Mouse (Mus musculus) MEL (cell line): ENCODE results near the gene Garnl3. TPM values are rescaled to one million over a fixed set of nuclear protein-coding genes. Genes with fewer than 3 reads are reported as not detected.

ENCODE experiments used
- DNase-seq: peaks from one replicate; pipeline ENCODE4 v3.0.0; 2011; ENCODE audit warnings: low read depth, low spot score
- H3K27ac ChIP-seq: 2 replicates; pipeline ENCODE4 v1.5.1; 2012; ENCODE audit warnings: low read depth, mild to moderate bottlenecking, control low read depth, low read length, moderate library complexity; ENCODE audit not compliant: control insufficient read depth
- H3K27me3 ChIP-seq, 2 experiments: fragments of 150-350 bp in 1 of 2; sonication (generic) in 1 of 2; 2 replicates each; pipeline ENCODE4 v1.6.1; 2012; ENCODE audit warnings: low read length in 2 of 2, mild to moderate bottlenecking in 2 of 2, improper control_type of control experiment in 1 of 2, moderate library complexity in 1 of 2; ENCODE audit not compliant: insufficient read depth in 2 of 2, control insufficient read depth in 1 of 2
- H3K36me3 ChIP-seq, 2 experiments: 2 replicates each; pipeline ENCODE4 v1.6.1; 2012 to 2014; ENCODE audit warnings: low read length in 2 of 2, improper control_type of control experiment in 1 of 2, inconsistent platforms in 1 of 2, mild to moderate bottlenecking in 1 of 2; ENCODE audit not compliant: insufficient read depth in 2 of 2, control insufficient read depth in 1 of 2
- H3K4me1 ChIP-seq, 2 experiments: fragments of 150-350 bp in 1 of 2; sonication (generic) in 1 of 2; 2 replicates each; pipeline ENCODE4 v1.6.1; 2012; ENCODE audit warnings: low read length in 2 of 2, improper control_type of control experiment in 1 of 2, mild to moderate bottlenecking in 1 of 2; ENCODE audit not compliant: insufficient read depth in 2 of 2, control insufficient read depth in 1 of 2
- H3K4me3 ChIP-seq, 2 experiments: fragments of 150-350 bp in 1 of 2; sonication (generic) in 1 of 2; 2 replicates each; pipeline ENCODE4 v1.5.1; 2012; ENCODE audit warnings: low read depth in 2 of 2, low read length in 2 of 2, mild to moderate bottlenecking in 2 of 2, moderate library complexity in 2 of 2, control low read depth in 1 of 2, improper control_type of control experiment in 1 of 2; ENCODE audit not compliant: control insufficient read depth in 1 of 2, insufficient read depth in 1 of 2
- H3K79me2 ChIP-seq: 2 replicates; pipeline ENCODE4 v1.6.1; 2012; ENCODE audit warnings: mild to moderate bottlenecking, low read length, moderate library complexity; ENCODE audit not compliant: control insufficient read depth, poor library complexity, insufficient read depth
- H3K9ac ChIP-seq: 2 replicates; pipeline ENCODE4 v1.6.1; 2012; ENCODE audit warnings: low read depth, mild to moderate bottlenecking, control low read depth, low read length, moderate library complexity; ENCODE audit not compliant: control insufficient read depth, poor library complexity, severe bottlenecking
- H3K9me3 ChIP-seq: fragments of 150-350 bp; sonication (generic); replicated peaks from 2 replicates; pipeline ENCODE4 v1.6.1; 2012; ENCODE audit warnings: mild to moderate bottlenecking, low read length, improper control_type of control experiment, moderate library complexity; ENCODE audit not compliant: insufficient read depth
- CHD1 ChIP-seq: IDR thresholded peaks from 2 replicates; pipeline ENCODE4 v1.6.1; 2012; ENCODE audit warnings: low read depth, mild to moderate bottlenecking, inconsistent platforms, low read length, improper control_type of control experiment
- CTCF ChIP-seq, 3 experiments: IDR thresholded peaks in 2 of 3; conservative IDR thresholded peaks in 1 of 3; 2 replicates each; pipeline ENCODE4 v1.5.1; 2011 to 2012; ENCODE audit warnings: low read length in 3 of 3, low read depth in 2 of 3, mild to moderate bottlenecking in 2 of 3, improper control_type of control experiment in 1 of 3, inconsistent platforms in 1 of 3, mixed read lengths in 1 of 3, moderate library complexity in 1 of 3; ENCODE audit not compliant: control insufficient read depth in 1 of 3, insufficient read depth in 1 of 3, poor library complexity in 1 of 3, severe bottlenecking in 1 of 3
- E2F4 ChIP-seq: IDR thresholded peaks from 2 replicates; pipeline ENCODE4 v1.6.1; 2011; ENCODE audit warnings: low read depth, low read length, improper control_type of control experiment, borderline replicate concordance
- ELF1 ChIP-seq: IDR thresholded peaks from 2 replicates; pipeline ENCODE4 v1.6.1; 2014; ENCODE audit warnings: low read depth, mild to moderate bottlenecking, inconsistent platforms, low read length, improper control_type of control experiment, moderate library complexity
- EP300 ChIP-seq, 2 experiments: IDR thresholded peaks; 2 replicates each; pipeline ENCODE4 v1.6.1; 2011; ENCODE audit warnings: improper control_type of control experiment in 2 of 2, low read length in 2 of 2, low read depth in 1 of 2, mild to moderate bottlenecking in 1 of 2
- ETS1 ChIP-seq: IDR thresholded peaks from 2 replicates; pipeline ENCODE4 v1.6.1; 2012; ENCODE audit warnings: low read depth, mild to moderate bottlenecking, inconsistent platforms, low read length, improper control_type of control experiment, moderate library complexity
- GABPA ChIP-seq: IDR thresholded peaks from 2 replicates; pipeline ENCODE4 v1.6.1; 2012; ENCODE audit warnings: low read depth, mild to moderate bottlenecking, inconsistent platforms, low read length, improper control_type of control experiment, moderate library complexity
- JUND ChIP-seq: IDR thresholded peaks from 2 replicates; pipeline ENCODE4 v1.6.1; 2011; ENCODE audit warnings: low read depth, mild to moderate bottlenecking, improper control_type of control experiment, low read length
- KAT2A ChIP-seq: conservative IDR thresholded peaks from 2 replicates; pipeline ENCODE4 v1.6.1; 2012; ENCODE audit warnings: low read depth, low read length, improper control_type of control experiment, inconsistent platforms
- MAX ChIP-seq: IDR thresholded peaks from 2 replicates; pipeline ENCODE4 v1.6.1; 2011; ENCODE audit warnings: low read length, improper control_type of control experiment
- MAZ ChIP-seq: IDR thresholded peaks from 2 replicates; pipeline ENCODE4 v1.6.1; 2012; ENCODE audit warnings: low read depth, mild to moderate bottlenecking, inconsistent platforms, low read length, improper control_type of control experiment
- MEF2A ChIP-seq: IDR thresholded peaks from 2 replicates; pipeline ENCODE4 v1.6.1; 2014; ENCODE audit warnings: low read depth, mild to moderate bottlenecking, inconsistent platforms, low read length, improper control_type of control experiment; ENCODE audit not compliant: poor library complexity, insufficient replicate concordance, severe bottlenecking; ENCODE audit errors: extremely low read depth
- MXI1 ChIP-seq: IDR thresholded peaks from 2 replicates; pipeline ENCODE4 v1.6.1; 2011; ENCODE audit warnings: mild to moderate bottlenecking, low read depth, low read length, improper control_type of control experiment
- MYB ChIP-seq: IDR thresholded peaks from 2 replicates; pipeline ENCODE4 v1.6.1; 2011; ENCODE audit warnings: mild to moderate bottlenecking, low read depth, low read length, improper control_type of control experiment
- MYC ChIP-seq: IDR thresholded peaks from 2 replicates; pipeline ENCODE4 v1.6.1; 2011; ENCODE audit warnings: low read depth, mild to moderate bottlenecking, low read length, improper control_type of control experiment, moderate library complexity
- NELFE ChIP-seq: IDR thresholded peaks from 2 replicates; pipeline ENCODE4 v1.6.1; 2011; ENCODE audit warnings: low read depth, low read length, improper control_type of control experiment
- NRF1 ChIP-seq: IDR thresholded peaks from 2 replicates; pipeline ENCODE4 v1.6.1; 2014; ENCODE audit warnings: low read depth, mild to moderate bottlenecking, inconsistent platforms, low read length, improper control_type of control experiment, moderate library complexity; ENCODE audit not compliant: poor library complexity, insufficient read depth, severe bottlenecking
- POLR2A ChIP-seq, 2 experiments: IDR thresholded peaks; 2 replicates each; pipeline ENCODE4 v1.6.1; 2011 to 2012; ENCODE audit warnings: low read length in 2 of 2, mild to moderate bottlenecking in 2 of 2, control low read depth in 1 of 2, improper control_type of control experiment in 1 of 2, low read depth in 1 of 2, moderate library complexity in 1 of 2; ENCODE audit not compliant: control insufficient read depth in 1 of 2, insufficient read depth in 1 of 2, poor library complexity in 1 of 2
- RAD21 ChIP-seq: IDR thresholded peaks from 2 replicates; pipeline ENCODE4 v1.6.1; 2011; ENCODE audit warnings: mild to moderate bottlenecking, low read depth, low read length, improper control_type of control experiment
- RCOR1 ChIP-seq: IDR thresholded peaks from 2 replicates; pipeline ENCODE4 v1.6.1; 2012; ENCODE audit warnings: low read depth, mild to moderate bottlenecking, inconsistent platforms, low read length, improper control_type of control experiment
- SIN3A ChIP-seq: IDR thresholded peaks from 2 replicates; pipeline ENCODE4 v1.6.1; 2012; ENCODE audit warnings: low read length, improper control_type of control experiment, inconsistent platforms
- TBP ChIP-seq: IDR thresholded peaks from 2 replicates; pipeline ENCODE4 v1.8.0; 2011; ENCODE audit warnings: low read depth, low read length, improper control_type of control experiment
- TCF12 ChIP-seq: IDR thresholded peaks from 2 replicates; pipeline ENCODE4 v1.6.1; 2014; ENCODE audit warnings: low read depth, mild to moderate bottlenecking, inconsistent platforms, low read length, improper control_type of control experiment, moderate library complexity
- UBTF ChIP-seq: IDR thresholded peaks from 2 replicates; pipeline ENCODE4 v1.6.1; 2012; ENCODE audit warnings: low read depth, mild to moderate bottlenecking, inconsistent platforms, low read length, improper control_type of control experiment, moderate library complexity, borderline replicate concordance; ENCODE audit not compliant: insufficient read depth
- USF1 ChIP-seq: IDR thresholded peaks from 2 replicates; pipeline ENCODE4 v1.6.1; 2014; ENCODE audit warnings: low read depth, mild to moderate bottlenecking, inconsistent platforms, low read length, improper control_type of control experiment, moderate library complexity
- ZC3H11A ChIP-seq: IDR thresholded peaks from 2 replicates; pipeline ENCODE4 v1.6.1; 2012; ENCODE audit warnings: low read depth, mild to moderate bottlenecking, inconsistent platforms, low read length, improper control_type of control experiment
- ZKSCAN1 ChIP-seq: IDR thresholded peaks from 2 replicates; pipeline ENCODE4 v1.6.1; 2012; ENCODE audit warnings: low read depth, mild to moderate bottlenecking, inconsistent platforms, low read length, improper control_type of control experiment, moderate library complexity
- ZMIZ1 ChIP-seq: IDR thresholded peaks from 2 replicates; pipeline ENCODE4 v1.6.1; 2012; ENCODE audit warnings: low read depth, mild to moderate bottlenecking, inconsistent platforms, low read length, improper control_type of control experiment, moderate library complexity
- ZNF384 ChIP-seq: IDR thresholded peaks from 2 replicates; pipeline ENCODE4 v1.6.1; 2012; ENCODE audit warnings: low read depth, mild to moderate bottlenecking, inconsistent platforms, low read length, improper control_type of control experiment
- polyA plus RNA-seq, 2 experiments: library from polyadenylated mRNA; stranded (reverse) in 1 of 2; unstranded in 1 of 2; fragments of >175 nt in 1 of 2; fragments of >200 nt in 1 of 2; gene quantifications; 2 replicates each; pipeline versions ENCODE4 v1.2.1 to v1.2.4; 2012; ENCODE audit warnings: low replicate concordance in 2 of 2, low read depth in 1 of 2; ENCODE audit not compliant: insufficient read length in 2 of 2, insufficient read depth in 1 of 2, missing spikeins in 1 of 2
- total RNA-seq: library from RNA; depleted of rRNA; stranded (reverse); fragments of 300-350 nt; gene quantifications from 2 replicates; pipeline ENCODE4 v1.2.3, GENCODE M21; 2012

The Garnl3 gene
- total and polyA plus RNA-seq, 3 experiments: 1.5 to 2.3 TPM; not detected in 1

DNA sequence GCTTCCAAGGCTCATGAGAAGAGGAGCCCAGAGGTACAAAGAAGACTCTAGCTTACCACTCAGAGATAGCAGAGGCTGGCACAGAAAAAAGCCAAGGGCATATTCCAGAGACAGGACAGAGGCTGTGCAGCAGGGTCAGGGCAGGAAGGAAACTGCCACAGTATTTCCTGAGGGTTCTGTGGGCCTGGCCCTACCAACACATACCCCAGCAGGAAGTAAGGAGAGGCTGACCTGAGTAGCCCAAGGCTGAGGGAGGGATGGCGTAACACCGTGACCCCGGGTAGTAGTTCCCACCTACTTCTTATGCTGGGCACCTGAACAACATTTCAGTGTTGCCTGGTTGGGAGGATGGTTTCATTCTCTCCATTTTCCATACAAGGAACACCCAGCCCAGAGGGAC lies 35.6 kb upstream of the Garnl3 start:
- H3K27me3 ChIP-seq: no peaks in the 10 kb centered on the region
- TF ChIP-seq MAZ (no peak), MYC (no peak), ELF1 (no peak), CTCF (IDR thresholded peaks at IDR 0.05 in 2 of 3, conservative IDR thresholded peaks at IDR 0.05 in 1 of 3; ENCODE audit: control insufficient read depth in 1 of 3, insufficient read depth in 1 of 3, low read depth in 2 of 3, low read length in 3 of 3, poor library complexity in 1 of 3, severe bottlenecking in 1 of 3) (no peak), E2F4 (no peak), MEF2A (no peak), ZKSCAN1 (no peak), ZMIZ1 (no peak), ZNF384 (no peak), ETS1 (no peak), JUND (no peak), SIN3A (no peak), TBP (no peak), ZC3H11A (no peak), KAT2A (no peak), USF1 (no peak), MAX (no peak), CHD1 (no peak), NELFE (no peak), RAD21 (no peak)
- no peak overlapping the region for H3K27ac ChIP-seq
- no peak for DNase-seq
- no peaks in the 10 kb centered on the region for H3K4me1 ChIP-seq
- H3K79me2 ChIP-seq: no peaks in the 10 kb centered on the region
- H3K9me3 ChIP-seq: no peaks in the 10 kb centered on the region
- H3K4me3 ChIP-seq: no peak overlapping the region
- H3K9ac ChIP-seq: no peak overlapping the region
- no peaks in the 10 kb centered on the region for H3K36me3 ChIP-seq

DNA sequence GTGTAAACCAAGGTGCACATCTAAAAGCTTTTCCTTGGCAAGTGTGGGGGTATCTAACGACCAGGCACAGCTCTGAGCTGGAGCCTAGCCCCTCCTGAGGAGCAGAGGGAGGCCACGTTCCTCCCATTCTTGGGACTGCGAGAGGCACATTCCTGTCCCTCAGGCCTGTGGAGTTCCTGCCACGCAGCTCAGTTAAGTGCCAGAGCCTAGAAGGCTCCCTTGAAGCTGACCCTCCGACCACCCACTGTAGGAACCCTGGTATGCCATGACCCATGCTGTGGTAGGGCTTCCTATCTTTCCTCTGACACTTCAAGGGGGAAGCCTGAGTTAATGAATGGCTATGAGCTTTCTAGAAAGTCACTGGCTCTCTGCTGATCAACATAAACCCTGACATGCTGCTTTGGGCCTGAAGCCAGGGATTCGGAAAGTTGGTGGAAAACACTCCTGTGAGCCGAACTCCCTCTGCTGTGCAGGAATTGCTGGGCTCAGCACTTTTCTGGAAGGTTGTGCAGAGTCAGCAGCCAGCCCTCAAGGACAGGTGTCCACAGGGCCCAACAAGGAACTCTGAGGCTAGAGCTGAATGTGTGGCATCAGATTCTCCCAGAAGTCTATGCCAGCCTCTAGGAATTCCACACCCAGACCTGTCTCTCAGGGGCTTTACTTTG lies 34.4 kb upstream of the Garnl3 start:
- no peaks in the 10 kb centered on the region for H3K4me1 ChIP-seq
- no peak for DNase-seq
- no peak overlapping the region for H3K27ac ChIP-seq
- H3K79me2 ChIP-seq: no peaks in the 10 kb centered on the region
- H3K9ac ChIP-seq: no peak overlapping the region
- no peaks in the 10 kb centered on the region for H3K9me3 ChIP-seq
- no peaks in the 10 kb centered on the region for H3K36me3 ChIP-seq
- H3K4me3 ChIP-seq: no peak overlapping the region
- no peak for TF ChIP-seq GABPA
- TF ChIP-seq RCOR1: no peak
- TF ChIP-seq UBTF: no peak
- no peak for TF ChIP-seq MYB
- no peak for TF ChIP-seq TCF12
- TF ChIP-seq SIN3A: no peak
- no peak for TF ChIP-seq MYC
- no peak for TF ChIP-seq POLR2A (IDR thresholded peaks at IDR 0.05; ENCODE audit: control insufficient read depth in 1 of 2, insufficient read depth in 1 of 2, low read depth in 1 of 2, low read length in 2 of 2, poor library complexity in 1 of 2)
- no peak for TF ChIP-seq NELFE
- no peak for TF ChIP-seq ZC3H11A
- TF ChIP-seq E2F4: no peak
- TF ChIP-seq EP300 (IDR thresholded peaks at IDR 0.05; ENCODE audit: low read depth in 1 of 2, low read length in 2 of 2): no peak
- no peak for TF ChIP-seq MXI1
- TF ChIP-seq ZNF384: no peak
- no peak for TF ChIP-seq CTCF (IDR thresholded peaks at IDR 0.05 in 2 of 3, conservative IDR thresholded peaks at IDR 0.05 in 1 of 3; ENCODE audit: control insufficient read depth in 1 of 3, insufficient read depth in 1 of 3, low read depth in 2 of 3, low read length in 3 of 3, poor library complexity in 1 of 3, severe bottlenecking in 1 of 3)
- TF ChIP-seq CHD1: no peak
- TF ChIP-seq TBP: no peak
- no peak for TF ChIP-seq MAZ
- no peak for TF ChIP-seq ELF1
- no peak for TF ChIP-seq NRF1
- no peaks in the 10 kb centered on the region for H3K27me3 ChIP-seq
